Mouse (Mus musculus): ENCODE data around the gene D130040H23Rik. TPM values are rescaled to one million over a fixed set of nuclear protein-coding genes. Genes with fewer than 3 reads are reported as not detected.
A peak's percentile ranks its signal among the peaks of the same experiment; 100 is the strongest.
"Not testable (repeated sequence)": the region's sequence is repeated elsewhere in the genome, so short reads cannot be mapped to it uniquely, and the experiment has no call there.

Gene D130040H23Rik
- polyA plus RNA-seq (2014; fragmentation: Nextera tagmentation; extraction: Ambion mirVana), result 3.7 and 3.9 TPM in 2 replicates

DNA sequence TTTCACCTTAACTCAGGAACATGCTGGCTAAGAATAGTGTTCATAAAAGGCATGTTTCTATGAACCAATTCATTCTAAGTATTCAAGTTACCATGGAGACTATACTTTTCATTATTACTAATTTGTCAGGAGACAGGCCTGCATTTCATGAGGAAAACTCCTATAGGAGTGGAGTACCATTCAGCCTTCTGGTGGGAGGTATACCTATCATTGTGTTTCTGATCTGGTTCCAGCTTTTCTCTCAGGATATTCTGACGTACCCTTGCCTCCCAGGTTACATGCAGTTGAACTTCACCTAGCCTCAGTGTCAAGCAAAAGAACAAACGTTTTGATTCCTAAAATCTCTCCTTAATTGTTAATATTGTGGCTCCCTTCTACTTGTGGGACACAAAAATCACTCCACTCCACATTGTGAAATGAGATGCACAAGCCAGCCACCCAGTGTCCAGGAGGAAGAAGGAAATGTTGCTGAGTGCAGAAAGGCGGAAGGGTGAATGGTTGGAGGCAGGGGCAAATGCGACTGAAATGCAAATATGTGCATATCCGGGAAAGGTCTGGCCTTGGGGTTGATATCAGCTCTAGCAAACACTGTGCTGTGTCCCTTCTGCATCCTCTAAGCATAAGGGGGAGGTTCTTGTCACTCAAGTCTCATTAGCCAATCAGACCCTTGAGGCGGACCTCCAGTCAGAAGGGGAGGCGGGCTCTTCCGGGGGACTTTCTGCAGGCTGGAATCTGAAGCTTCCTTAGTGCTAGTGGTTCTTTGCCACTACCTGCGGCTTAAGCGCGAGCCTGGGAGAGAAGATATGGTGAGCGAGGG, at the start of gene D130040H23Rik:
TSS of gene D130040H23Rik (plus strand) at position 695 of the 817 bp plus-strand sequence.
- Histone ChIP-seq H3K9ac (ENCODE audit: low read depth, low read length) (peak within 1 kb of the TSS; percentile 70), H3K9me3 (ENCODE audit: control insufficient read depth, low read length) (no peaks in the 10 kb centered on the region), H3K36me3 (ENCODE audit: control insufficient read depth, insufficient read depth, low read length) (no peaks in the 10 kb centered on the region), H3K4me1 (replicated peaks; ENCODE audit: control insufficient read depth, insufficient read depth, low read length) (no peaks in the 10 kb centered on the region; the same call in 1 of the 2 replicates), H3K4me2 (peak within 1 kb of the TSS; percentile 69), H3K4me3 (ENCODE audit: low read depth, low read length) (peak within 1 kb of the TSS; percentile 65), H3K27me3 (replicated peaks; ENCODE audit: control insufficient read depth, insufficient read depth, low read length) (no peaks in the 10 kb centered on the region), H3K27ac (ENCODE audit: low read depth, low read length) (peak within 1 kb of the TSS; percentile 41; the same call in 1 of the 2 replicates)
- DNase-seq (ENCODE audit: low spot score), result peak; percentile 65
- peak; percentile 99 for ATAC-seq (replicated peaks; ENCODE audit: low FRiP score)
- 9% methylated on average over 12 of the region's 12 CpGs for WGBS

GRCm38 (mm10) chr8:69242541-69242940, 28.3 kb upstream of the D130040H23Rik start:
- WGBS, result 61% methylated on average over 2 of the region's 2 CpGs
- Histone ChIP-seq H3K4me1 (replicated peaks; ENCODE audit: control insufficient read depth, insufficient read depth, low read length) (no peaks in the 10 kb centered on the region), H3K36me3 (ENCODE audit: control insufficient read depth, insufficient read depth, low read length) (no peaks in the 10 kb centered on the region), H3K4me2 (no peak overlapping the region), H3K9me3 (ENCODE audit: control insufficient read depth, low read length) (no peaks in the 10 kb centered on the region), H3K27me3 (replicated peaks; ENCODE audit: control insufficient read depth, insufficient read depth, low read length) (no peaks in the 10 kb centered on the region), H3K4me3 (ENCODE audit: low read depth, low read length) (no peak overlapping the region), H3K9ac (ENCODE audit: low read depth, low read length) (no peak overlapping the region), H3K27ac (ENCODE audit: low read depth, low read length) (no peak overlapping the region)
- DNase-seq (ENCODE audit: low spot score) (no peak), ATAC-seq (replicated peaks; ENCODE audit: low FRiP score) (no peak)

DNA sequence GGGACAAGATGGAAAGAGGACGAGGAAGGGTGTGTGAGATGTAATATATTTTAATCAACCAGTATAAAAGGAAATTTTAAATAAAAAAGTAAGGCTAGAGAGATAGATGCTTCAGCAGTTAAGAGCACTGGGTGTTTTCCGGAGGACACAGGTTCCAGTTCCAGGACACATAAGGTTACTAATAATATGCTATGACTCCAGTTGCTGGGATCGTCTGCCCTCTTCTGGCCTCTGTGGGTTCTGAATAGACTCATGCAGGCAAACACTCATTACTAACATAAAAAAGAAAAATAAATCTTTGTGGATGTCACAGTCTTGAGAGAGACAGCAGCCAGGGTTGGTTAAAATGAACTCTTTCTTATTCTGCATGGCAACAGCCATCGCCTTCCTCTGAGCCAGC, 2.4 kb upstream of the D130040H23Rik start:
- Histone ChIP-seq H3K4me1 (replicated peaks; ENCODE audit: control insufficient read depth, insufficient read depth, low read length) (no peaks in the 10 kb centered on the region; the same call in 1 of the 2 replicates), H3K27ac (ENCODE audit: low read depth, low read length) (no peak overlapping the region), H3K36me3 (ENCODE audit: control insufficient read depth, insufficient read depth, low read length) (no peaks in the 10 kb centered on the region), H3K27me3 (replicated peaks; ENCODE audit: control insufficient read depth, insufficient read depth, low read length) (no peaks in the 10 kb centered on the region), H3K4me3 (ENCODE audit: low read depth, low read length) (no peak overlapping the region), H3K9me3 (ENCODE audit: control insufficient read depth, low read length) (0 out of 2 replicates have a peak, but pooled peaks cover 1% of the 10 kb centered on the region), H3K4me2 (no peak overlapping the region), H3K9ac (ENCODE audit: low read depth, low read length) (no peak overlapping the region)
- DNase-seq (ENCODE audit: low spot score) (no peak), ATAC-seq (replicated peaks; ENCODE audit: low FRiP score) (no peak)
- 65% methylated on average over 4 of the region's 4 CpGs for WGBS

- WGBS, result 14% methylated on average over 6 of the region's 6 CpGs
- DNase-seq (ENCODE audit: low spot score), result no peak
Measured at GRCm38 (mm10) chr8:69271203-69271554, 299 bp downstream of the D130040H23Rik start.

GRCm38 (mm10) chr8:69272435-69272834, 1.6 kb downstream of the D130040H23Rik start:
- Histone ChIP-seq H3K4me3 (ENCODE audit: low read depth, low read length) (no peak overlapping the region), H3K27ac (ENCODE audit: low read depth, low read length) (no peak overlapping the region), H3K9me3 (ENCODE audit: control insufficient read depth, low read length) (no peaks in the 10 kb centered on the region), H3K9ac (ENCODE audit: low read depth, low read length) (no peak overlapping the region), H3K27me3 (replicated peaks; ENCODE audit: control insufficient read depth, insufficient read depth, low read length) (no peaks in the 10 kb centered on the region), H3K4me2 (no peak overlapping the region), H3K4me1 (replicated peaks; ENCODE audit: control insufficient read depth, insufficient read depth, low read length) (no peaks in the 10 kb centered on the region; the same call in 1 of the 2 replicates), H3K36me3 (ENCODE audit: control insufficient read depth, insufficient read depth, low read length) (no peaks in the 10 kb centered on the region)
- ATAC-seq (replicated peaks; ENCODE audit: low FRiP score) (no peak), DNase-seq (ENCODE audit: low spot score) (no peak)
- WGBS, result 83% methylated on average over 6 of the region's 6 CpGs

More at GRCm38 (mm10) chr8:69271203-69271554, 299 bp downstream of the D130040H23Rik start:
- peak overlapping the region; percentile 65 for H3K4me3 ChIP-seq (ENCODE audit: low read depth, low read length)
- peak overlapping the region; percentile 70 for H3K9ac ChIP-seq (ENCODE audit: low read depth, low read length)
- no peaks in the 10 kb centered on the region; the same call in 1 of the 2 replicates for H3K4me1 ChIP-seq (replicated peaks; ENCODE audit: control insufficient read depth, insufficient read depth, low read length)
- no peaks in the 10 kb centered on the region for H3K27me3 ChIP-seq (replicated peaks; ENCODE audit: control insufficient read depth, insufficient read depth, low read length)
- ATAC-seq (replicated peaks; ENCODE audit: low FRiP score), result peak; percentile 57
- peak overlapping the region; percentile 41; the same call in 1 of the 2 replicates for H3K27ac ChIP-seq (ENCODE audit: low read depth, low read length)
- peak overlapping the region; percentile 69 for H3K4me2 ChIP-seq
- H3K9me3 ChIP-seq (ENCODE audit: control insufficient read depth, low read length), result no peaks in the 10 kb centered on the region
- H3K36me3 ChIP-seq (ENCODE audit: control insufficient read depth, insufficient read depth, low read length), result no peaks in the 10 kb centered on the region

DNA sequence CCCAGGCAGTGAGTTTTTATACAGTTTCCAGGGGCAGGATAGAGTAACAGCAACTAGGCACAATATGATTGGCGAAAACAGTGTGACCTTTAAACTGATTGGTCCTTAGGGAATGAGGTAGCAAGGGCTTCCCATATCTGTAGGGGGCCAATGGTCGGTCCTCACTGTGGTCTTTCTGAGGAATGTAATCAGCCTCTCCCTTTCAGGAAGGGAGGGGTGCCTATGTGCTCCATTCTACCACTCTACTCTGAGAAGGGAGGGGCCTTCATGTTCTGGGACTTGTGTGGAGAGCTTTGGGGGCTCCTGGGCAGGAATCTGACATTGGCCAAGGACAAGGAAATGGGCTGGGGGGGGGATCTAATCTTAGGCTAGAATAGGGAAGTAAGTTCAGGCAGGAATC, 53.9 kb downstream of the D130040H23Rik start:
- no peak overlapping the region for H3K4me3 ChIP-seq (ENCODE audit: low read depth, low read length)
- H3K27me3 ChIP-seq (replicated peaks; ENCODE audit: control insufficient read depth, insufficient read depth, low read length), result no peaks in the 10 kb centered on the region
- H3K9ac ChIP-seq (ENCODE audit: low read depth, low read length), result no peak overlapping the region
- H3K4me1 ChIP-seq (replicated peaks; ENCODE audit: control insufficient read depth, insufficient read depth, low read length), result no peaks in the 10 kb centered on the region
- WGBS, result 81% methylated on average over 2 of the region's 2 CpGs
- no peak for ATAC-seq (replicated peaks; ENCODE audit: low FRiP score)
- H3K27ac ChIP-seq (ENCODE audit: low read depth, low read length), result no peak overlapping the region
- H3K9me3 ChIP-seq (ENCODE audit: control insufficient read depth, low read length), result no peaks in the 10 kb centered on the region
- no peak overlapping the region for H3K4me2 ChIP-seq
- no peak for DNase-seq (ENCODE audit: low spot score)
- no peaks in the 10 kb centered on the region for H3K36me3 ChIP-seq (ENCODE audit: control insufficient read depth, insufficient read depth, low read length)

GRCm38 (mm10) chr8:69328301-69329288, 57.7 kb downstream of the D130040H23Rik start:
- 9% methylated on average over 24 of the region's 24 CpGs for WGBS

GRCm38 (mm10) chr8:69329289-69329688, 58.4 kb downstream of the D130040H23Rik start:
- not testable (repeated sequence) for H3K27ac ChIP-seq (ENCODE audit: low read depth, low read length); ATAC-seq (replicated peaks; ENCODE audit: low FRiP score); DNase-seq (ENCODE audit: low spot score); H3K4me1 ChIP-seq (replicated peaks; ENCODE audit: control insufficient read depth, insufficient read depth, low read length); H3K9me3 ChIP-seq (ENCODE audit: control insufficient read depth, low read length); H3K36me3 ChIP-seq (ENCODE audit: control insufficient read depth, insufficient read depth, low read length); H3K27me3 ChIP-seq (replicated peaks; ENCODE audit: control insufficient read depth, insufficient read depth, low read length)
- peak overlapping the region; percentile 32 for H3K4me3 ChIP-seq (ENCODE audit: low read depth, low read length)
- H3K9ac ChIP-seq (ENCODE audit: low read depth, low read length), result peak overlapping the region; percentile 17; the same call in 1 of the 2 replicates
- H3K4me2 ChIP-seq, result peak overlapping the region; percentile 62
- 37% methylated on average over 6 of the region's 6 CpGs for WGBS

More at GRCm38 (mm10) chr8:69328301-69329288, 57.7 kb downstream of the D130040H23Rik start:
- Histone ChIP-seq H3K27me3 (replicated peaks; ENCODE audit: control insufficient read depth, insufficient read depth, low read length) (no peaks in the 10 kb centered on the region), H3K9me3 (ENCODE audit: control insufficient read depth, low read length) (no peaks in the 10 kb centered on the region), H3K27ac (ENCODE audit: low read depth, low read length) (no peak overlapping the region), H3K4me1 (replicated peaks; ENCODE audit: control insufficient read depth, insufficient read depth, low read length) (no peaks in the 10 kb centered on the region), H3K9ac (ENCODE audit: low read depth, low read length) (peak overlapping the region; percentile 17; the same call in 1 of the 2 replicates), H3K4me2 (peak overlapping the region; percentile 62), H3K36me3 (ENCODE audit: control insufficient read depth, insufficient read depth, low read length) (no peaks in the 10 kb centered on the region), H3K4me3 (ENCODE audit: low read depth, low read length) (peak overlapping the region; percentile 32)
- ATAC-seq (replicated peaks; ENCODE audit: low FRiP score), result peak; percentile 78
- peak; percentile 70 for DNase-seq (ENCODE audit: low spot score)
